19 mouse cellular contexts compared by ENCODE assay signal in genomic region chr2:62420045-62420444, GRCm38 (mm10).
"Had no signal": no experiment of that assay in that cellular context is flagged by ENCODE, and none has a peak within 500 bp of the region (broad histone marks: within the 10 kb centered on the region; RNA-seq: fewer than 3 reads in every experiment).

No protein-coding gene starts in this region.

- DNase-seq: kidney, adult 2 months; kidney, postnatal 10 days; kidney, postnatal 4 days; layer of hippocampus, adult 9-11 months; liver, postnatal 0 days; lung, embryonic 14.5 days; retina, postnatal 1 day; right cerebral cortex, postnatal 25 days; thymus, adult 18-20 months; thymus, postnatal 4 days had no signal

- H3K27ac ChIP-seq: layer of hippocampus, adult 2 months; limb, embryonic 10.5 days; limb, embryonic 13.5 days; liver, embryonic 14.5 days; macrophage; midbrain, embryonic 12.5 days; midbrain, embryonic 15.5 days; neural tube, embryonic 13.5 days had no signal

- ATAC-seq: liver, postnatal 0 days; midbrain, embryonic 15.5 days had no signal

- H3K9ac ChIP-seq: limb, embryonic 13.5 days; liver, embryonic 14.5 days; liver, postnatal 0 days; lung, embryonic 14.5 days; midbrain, embryonic 12.5 days; midbrain, embryonic 15.5 days; neural tube, embryonic 13.5 days had no signal

- H3K4me3 ChIP-seq: layer of hippocampus, adult 2 months; limb, embryonic 10.5 days; limb, embryonic 13.5 days; midbrain, embryonic 12.5 days; midbrain, embryonic 15.5 days; neural tube, embryonic 13.5 days had no signal

- H3K36me3 ChIP-seq: limb, embryonic 10.5 days; limb, embryonic 13.5 days; midbrain, embryonic 12.5 days; midbrain, embryonic 15.5 days; neural tube, embryonic 13.5 days had no signal

- H3K27me3 ChIP-seq: limb, embryonic 13.5 days; midbrain, embryonic 12.5 days; midbrain, embryonic 15.5 days; neural tube, embryonic 13.5 days had no signal

- H3K4me1 ChIP-seq: limb, embryonic 10.5 days; limb, embryonic 13.5 days; midbrain, embryonic 12.5 days; midbrain, embryonic 15.5 days; neural tube, embryonic 13.5 days had no signal

- H3K4me2 ChIP-seq: limb, embryonic 13.5 days; liver, embryonic 11.5 days; lung, embryonic 14.5 days; midbrain, embryonic 12.5 days; midbrain, embryonic 15.5 days; neural tube, embryonic 13.5 days had no signal

- H3K9me3 ChIP-seq: limb, embryonic 10.5 days; limb, embryonic 13.5 days; midbrain, embryonic 12.5 days; midbrain, embryonic 15.5 days; neural tube, embryonic 13.5 days had no signal
